Mouse (Mus musculus): ENCODE results near the gene Exoc6b. TPM values are rescaled to one million over a fixed set of nuclear protein-coding genes. Genes with fewer than 3 reads are reported as not detected.

The Exoc6b gene
- polyA plus RNA-seq, 1 experiment: 7.8 TPM

DNA sequence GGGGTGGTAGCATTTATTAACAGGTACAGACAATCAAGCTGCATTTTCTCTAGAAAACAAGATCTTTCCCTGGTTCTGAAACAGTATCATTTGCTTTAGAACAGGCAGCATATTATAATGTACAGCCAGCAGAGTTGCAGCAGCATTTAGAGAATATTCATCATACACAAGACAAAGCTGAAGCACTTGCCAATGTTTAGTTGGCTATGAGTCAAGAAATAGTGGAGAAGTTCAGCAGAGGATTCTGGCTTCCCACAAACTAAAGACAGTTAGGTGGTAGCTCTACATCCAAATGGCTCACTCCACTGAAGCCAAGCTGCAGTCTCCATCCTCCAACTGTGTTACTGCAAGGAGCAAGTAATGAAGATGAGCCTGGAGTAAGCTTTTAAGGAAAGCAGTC, 342.4 kb downstream of the Exoc6b start:
- Histone ChIP-seq H3K4me3 (ENCODE audit: control insufficient read depth, low read depth, low read length) (no peak overlapping the region), H3K36me3 (ENCODE audit: control insufficient read depth, insufficient read depth, low read length) (no peaks in the 10 kb centered on the region), H3K27ac (ENCODE audit: control insufficient read depth, insufficient read depth, low read depth, low read length) (no peak overlapping the region), H3K27me3 (ENCODE audit: control insufficient read depth, insufficient read depth, low read length) (no peaks in the 10 kb centered on the region), H3K4me1 (ENCODE audit: control insufficient read depth, insufficient read depth, low read length) (no peaks in the 10 kb centered on the region)
- no peak for TF ChIP-seq POLR2A (IDR thresholded peaks at IDR 0.05; ENCODE audit: control insufficient read depth, low read depth, low read length)
- no peak for TF ChIP-seq CTCF (IDR thresholded peaks at IDR 0.05; ENCODE audit: control insufficient read depth, insufficient read depth, insufficient replicate concordance, low read depth, low read length)

DNA sequence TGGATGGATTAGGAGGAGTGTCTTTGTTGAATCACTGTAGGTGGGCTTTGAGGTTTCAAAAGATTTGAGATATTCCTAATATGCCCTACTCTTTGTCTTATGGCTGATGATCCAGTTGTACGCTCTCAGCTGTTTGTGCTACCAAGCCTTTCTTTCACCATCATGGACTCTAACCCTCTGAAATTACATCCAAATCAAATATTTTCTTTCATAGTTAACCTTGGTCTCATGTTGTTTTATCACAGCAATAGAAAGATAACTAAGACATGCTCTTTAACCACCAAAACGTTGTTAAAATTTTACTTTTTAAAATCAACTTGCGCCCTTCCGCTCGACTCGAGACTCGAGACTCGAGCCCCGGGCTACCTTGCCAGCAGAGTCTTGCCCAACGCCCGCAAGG, 356.1 kb downstream of the Exoc6b start:
- TF ChIP-seq CTCF (IDR thresholded peaks at IDR 0.05; ENCODE audit: control insufficient read depth, insufficient read depth, insufficient replicate concordance, low read depth, low read length): no peak
- TF ChIP-seq POLR2A (IDR thresholded peaks at IDR 0.05; ENCODE audit: control insufficient read depth, low read depth, low read length): no peak
- Histone ChIP-seq H3K4me1 (ENCODE audit: control insufficient read depth, insufficient read depth, low read length) (no peaks in the 10 kb centered on the region), H3K27ac (ENCODE audit: control insufficient read depth, insufficient read depth, low read depth, low read length) (no peak overlapping the region), H3K36me3 (ENCODE audit: control insufficient read depth, insufficient read depth, low read length) (no peaks in the 10 kb centered on the region), H3K4me3 (ENCODE audit: control insufficient read depth, low read depth, low read length) (no peak overlapping the region), H3K27me3 (ENCODE audit: control insufficient read depth, insufficient read depth, low read length) (no peaks in the 10 kb centered on the region)

GRCm38 (mm10) chr6:84710831-84711230, 358.5 kb downstream of the Exoc6b start:
- Histone ChIP-seq H3K4me3 (ENCODE audit: control insufficient read depth, low read depth, low read length) (no peak overlapping the region), H3K27ac (ENCODE audit: control insufficient read depth, insufficient read depth, low read depth, low read length) (no peak overlapping the region), H3K27me3 (ENCODE audit: control insufficient read depth, insufficient read depth, low read length) (no peaks in the 10 kb centered on the region), H3K36me3 (ENCODE audit: control insufficient read depth, insufficient read depth, low read length) (no peaks in the 10 kb centered on the region), H3K4me1 (ENCODE audit: control insufficient read depth, insufficient read depth, low read length) (no peaks in the 10 kb centered on the region)
- TF ChIP-seq CTCF (IDR thresholded peaks at IDR 0.05; ENCODE audit: control insufficient read depth, insufficient read depth, insufficient replicate concordance, low read depth, low read length): no peak

- no peaks in the 10 kb centered on the region for H3K27me3 ChIP-seq (ENCODE audit: control insufficient read depth, insufficient read depth, low read length)
- H3K4me1 ChIP-seq (ENCODE audit: control insufficient read depth, insufficient read depth, low read length): no peaks in the 10 kb centered on the region
- H3K27ac ChIP-seq (ENCODE audit: control insufficient read depth, insufficient read depth, low read depth, low read length): no peak overlapping the region
- TF ChIP-seq POLR2A (IDR thresholded peaks at IDR 0.05; ENCODE audit: control insufficient read depth, low read depth, low read length) (no peak), CTCF (IDR thresholded peaks at IDR 0.05; ENCODE audit: control insufficient read depth, insufficient read depth, insufficient replicate concordance, low read depth, low read length) (no peak)
- no peak overlapping the region for H3K4me3 ChIP-seq (ENCODE audit: control insufficient read depth, low read depth, low read length)
- H3K36me3 ChIP-seq (ENCODE audit: control insufficient read depth, insufficient read depth, low read length): no peaks in the 10 kb centered on the region
Observed at GRCm38 (mm10) chr6:84708631-84709030, 360.7 kb downstream of the Exoc6b start.

GRCm38 (mm10) chr6:84699579-84699978, 369.7 kb downstream of the Exoc6b start:
- no peaks in the 10 kb centered on the region for H3K36me3 ChIP-seq (ENCODE audit: control insufficient read depth, insufficient read depth, low read length)
- no peak overlapping the region for H3K4me3 ChIP-seq (ENCODE audit: control insufficient read depth, low read depth, low read length)
- TF ChIP-seq CTCF (IDR thresholded peaks at IDR 0.05; ENCODE audit: control insufficient read depth, insufficient read depth, insufficient replicate concordance, low read depth, low read length) (no peak), POLR2A (IDR thresholded peaks at IDR 0.05; ENCODE audit: control insufficient read depth, low read depth, low read length) (no peak)

GRCm38 (mm10) chr6:84698288-84698673, 371.0 kb downstream of the Exoc6b start:
- no peak overlapping the region for H3K4me3 ChIP-seq (ENCODE audit: control insufficient read depth, low read depth, low read length)
- TF ChIP-seq CTCF (IDR thresholded peaks at IDR 0.05; ENCODE audit: control insufficient read depth, insufficient read depth, insufficient replicate concordance, low read depth, low read length): no peak
- no peak for TF ChIP-seq POLR2A (IDR thresholded peaks at IDR 0.05; ENCODE audit: control insufficient read depth, low read depth, low read length)
- H3K27me3 ChIP-seq (ENCODE audit: control insufficient read depth, insufficient read depth, low read length): no peaks in the 10 kb centered on the region
- H3K27ac ChIP-seq (ENCODE audit: control insufficient read depth, insufficient read depth, low read depth, low read length): no peak overlapping the region
- H3K36me3 ChIP-seq (ENCODE audit: control insufficient read depth, insufficient read depth, low read length): no peaks in the 10 kb centered on the region
- H3K4me1 ChIP-seq (ENCODE audit: control insufficient read depth, insufficient read depth, low read length): peaks cover 3% of the 10 kb centered on the region

More at GRCm38 (mm10) chr6:84699579-84699978, 369.7 kb downstream of the Exoc6b start:
- no peaks in the 10 kb centered on the region for H3K27me3 ChIP-seq (ENCODE audit: control insufficient read depth, insufficient read depth, low read length)
- no peak overlapping the region for H3K27ac ChIP-seq (ENCODE audit: control insufficient read depth, insufficient read depth, low read depth, low read length)
- peaks cover 3% of the 10 kb centered on the region for H3K4me1 ChIP-seq (ENCODE audit: control insufficient read depth, insufficient read depth, low read length)

DNA sequence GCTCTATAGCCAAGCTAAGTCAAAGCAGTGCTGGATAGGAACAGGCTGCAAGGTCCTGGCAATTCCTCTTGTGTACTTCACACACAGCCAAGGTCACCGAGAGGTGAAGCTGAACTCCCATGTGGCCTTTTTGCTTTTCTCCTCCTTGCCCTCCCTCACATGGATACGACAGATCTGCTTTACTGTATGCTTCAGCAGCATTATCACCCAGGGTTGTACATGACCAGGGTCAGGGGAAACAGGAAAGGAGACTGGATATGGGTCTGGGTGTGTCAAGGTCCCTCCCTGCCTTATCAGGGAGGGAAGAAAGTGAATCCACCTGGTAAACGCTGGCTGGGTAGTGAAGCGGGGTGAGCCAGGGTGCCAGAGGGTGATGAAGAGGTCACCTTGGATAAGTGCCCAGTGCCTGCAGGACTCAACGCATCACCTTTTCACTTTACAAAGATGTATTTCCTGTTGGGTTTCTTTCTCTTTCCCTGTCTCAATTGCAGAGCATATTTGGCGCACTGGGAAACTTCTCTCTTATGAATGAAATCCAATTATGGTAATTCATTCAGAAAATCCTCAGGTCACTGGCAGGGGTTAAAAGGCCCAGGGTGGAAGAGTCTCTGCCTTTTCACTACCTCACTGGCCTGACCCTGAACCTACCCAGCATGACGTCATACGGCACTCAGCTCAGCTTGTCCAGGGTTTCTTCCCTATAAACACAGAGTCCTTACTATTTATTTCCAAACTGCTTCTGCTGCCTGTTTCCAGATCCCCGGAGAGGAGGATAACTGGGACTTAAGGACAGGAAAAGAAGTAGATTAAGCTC, 371.6 kb downstream of the Exoc6b start:
- no peaks in the 10 kb centered on the region for H3K36me3 ChIP-seq (ENCODE audit: control insufficient read depth, insufficient read depth, low read length)
- H3K4me1 ChIP-seq (ENCODE audit: control insufficient read depth, insufficient read depth, low read length): peaks cover 3% of the 10 kb centered on the region
- TF ChIP-seq POLR2A (IDR thresholded peaks at IDR 0.05; ENCODE audit: control insufficient read depth, low read depth, low read length): no peak
- TF ChIP-seq CTCF (IDR thresholded peaks at IDR 0.05; ENCODE audit: control insufficient read depth, insufficient read depth, insufficient replicate concordance, low read depth, low read length): no peak
- no peak overlapping the region for H3K4me3 ChIP-seq (ENCODE audit: control insufficient read depth, low read depth, low read length)
- H3K27me3 ChIP-seq (ENCODE audit: control insufficient read depth, insufficient read depth, low read length): no peaks in the 10 kb centered on the region
- no peak overlapping the region for H3K27ac ChIP-seq (ENCODE audit: control insufficient read depth, insufficient read depth, low read depth, low read length)

Data from testis, adult 2 months (tissue).